Mouse (Mus musculus): ENCODE measurements around the gene Olfr110.

DNA sequence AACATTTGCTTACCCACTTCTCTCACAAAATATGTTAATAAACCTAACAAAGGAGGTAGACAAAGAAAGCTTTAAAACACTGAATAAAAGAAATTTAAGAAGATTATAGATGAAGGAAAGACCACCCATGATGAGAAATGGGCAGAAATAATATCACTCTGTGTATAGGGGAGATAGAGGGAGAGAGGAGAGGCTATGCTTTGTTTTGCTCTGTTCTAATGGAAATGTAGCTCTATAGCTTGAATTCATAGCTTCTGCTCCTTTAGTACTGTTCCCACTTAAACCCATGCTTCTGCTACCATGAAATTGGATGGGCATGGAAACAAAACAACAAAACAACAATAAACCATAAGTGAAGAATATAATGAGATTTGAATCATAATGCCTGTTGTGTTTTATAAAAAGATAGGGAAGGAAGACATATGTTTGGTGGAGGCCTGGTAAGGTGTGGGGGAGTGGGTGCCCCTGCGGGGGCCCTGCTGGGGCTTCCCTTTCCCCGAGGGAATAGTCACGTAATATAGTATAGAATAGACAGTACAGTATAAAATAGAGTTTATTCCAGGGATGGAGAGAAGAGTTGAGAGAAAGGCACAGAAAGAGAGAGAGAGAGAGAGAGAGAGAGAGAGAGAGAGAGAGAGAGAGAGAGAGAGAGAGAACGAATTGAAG, 49.3 kb downstream of the Olfr110 start:
- no peak for TF ChIP-seq GATA1 (IDR thresholded peaks at IDR 0.05; ENCODE audit: borderline replicate concordance, low read length)
- TF ChIP-seq FLI1 (IDR thresholded peaks at IDR 0.05; ENCODE audit: low read length): no peak

All from megakaryocyte, embryonic 14.5 days (primary cell).